Mouse (Mus musculus) lung, postnatal 10 days (tissue): ENCODE measurements around the gene Zbed6.
"Not testable (repeated sequence)": the region's sequence is repeated elsewhere in the genome, so short reads cannot be mapped to it uniquely, and the experiment has no call there.

Source experiments
- DNase-seq: peaks from one replicate; pipeline ENCODE4 v3.0.0; 2021

The Zbed6 gene

GRCm38 (mm10) chr1:133660466-133661202, at the start of gene Zbed6:
Gene Zbed6 (minus strand): TSS chr1:133660885.
- peak; percentile 91 for DNase-seq

DNA sequence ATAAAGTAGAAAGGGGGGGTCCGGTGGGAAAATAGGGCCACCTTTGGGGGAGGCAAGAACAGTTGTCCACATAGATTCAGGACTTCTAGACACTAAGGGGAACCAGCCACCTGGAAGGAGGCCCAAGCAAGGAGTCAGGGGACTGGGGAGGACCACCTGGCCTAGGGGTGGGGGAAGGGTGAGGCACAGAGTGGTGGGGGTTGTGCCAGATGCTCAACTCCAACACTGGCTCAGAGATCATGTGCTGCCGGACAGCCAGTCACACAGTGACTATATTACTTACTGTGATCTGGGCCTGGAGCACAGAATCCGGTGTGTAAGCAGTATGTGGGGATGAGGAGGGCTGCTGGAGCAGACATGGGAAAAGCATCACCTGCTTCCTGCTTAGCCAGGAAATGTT, 48.6 kb upstream of the Zbed6 start:
- DNase-seq = no peak

DNA sequence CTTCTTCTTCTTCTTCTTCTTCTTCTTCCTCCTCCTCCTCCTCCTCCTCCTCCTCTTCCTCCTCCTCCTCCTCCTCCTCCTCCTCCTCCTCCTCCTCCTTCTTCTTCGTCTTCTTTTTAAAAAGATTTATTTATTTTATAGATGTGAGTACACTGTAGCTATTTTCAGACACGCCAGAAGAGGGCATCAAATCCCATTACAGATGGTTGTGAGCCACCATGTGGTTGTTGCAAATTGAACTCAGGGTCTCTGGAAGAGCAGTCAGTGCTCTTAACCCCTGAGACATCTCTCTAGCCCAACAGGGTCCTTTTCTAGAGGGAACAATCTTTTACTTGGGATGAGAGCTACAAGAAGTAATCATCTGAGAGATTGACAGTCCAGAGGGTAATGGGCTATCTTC, 41.1 kb upstream of the Zbed6 start:
- DNase-seq = peak; percentile 54

DNA sequence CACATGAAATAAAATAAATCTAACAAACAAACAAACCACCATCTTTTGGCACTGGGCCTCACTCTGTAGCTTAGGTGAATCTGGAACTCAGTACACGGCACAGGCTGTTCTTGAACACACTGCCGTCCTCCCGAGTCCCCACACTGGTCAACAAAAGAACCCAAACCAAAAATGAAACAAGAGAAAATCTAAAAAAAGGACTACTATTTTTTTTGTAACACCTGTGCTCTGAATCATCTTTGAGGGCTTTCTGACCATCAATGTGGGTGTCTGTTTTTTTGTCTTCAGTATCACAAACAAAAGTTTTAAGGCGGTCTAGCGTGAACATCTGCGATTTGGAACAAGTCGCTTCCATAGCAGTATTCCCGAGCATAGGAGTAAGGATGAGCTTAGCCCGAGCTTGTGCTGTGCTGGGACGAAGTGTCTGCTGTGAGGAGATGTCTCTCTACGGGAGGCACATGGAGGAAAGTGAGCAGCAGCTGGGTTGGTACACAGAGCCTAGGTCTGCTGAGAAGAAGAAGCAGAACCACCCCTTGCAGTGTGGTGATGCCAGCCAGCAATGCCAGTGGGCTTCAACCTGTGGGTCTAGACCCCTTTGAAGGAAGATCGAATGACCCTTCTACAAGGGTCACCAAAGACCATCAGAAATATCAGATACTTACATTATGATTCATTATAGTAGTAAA, 37.4 kb upstream of the Zbed6 start:
- no peak for DNase-seq

DNA sequence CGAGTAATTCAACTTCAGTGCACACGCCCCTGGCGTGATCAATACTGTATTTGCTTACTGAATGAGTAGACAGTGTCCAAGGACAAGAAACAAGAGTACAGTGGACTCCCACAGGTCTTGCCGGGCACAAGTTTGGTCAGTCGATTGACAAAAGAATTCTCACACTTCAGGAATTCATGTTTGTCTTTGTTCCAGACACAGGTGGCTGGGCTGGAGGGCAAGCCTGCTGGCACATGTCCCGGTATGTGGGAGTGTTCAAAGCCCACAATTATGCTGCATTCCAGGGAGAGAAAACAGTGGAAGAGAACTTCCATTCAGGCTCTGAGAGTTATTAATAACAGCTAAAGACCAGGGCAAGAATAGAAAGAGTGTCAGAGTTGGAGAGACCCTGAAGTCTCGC, 35.2 kb upstream of the Zbed6 start:
- DNase-seq = peak; percentile 83

DNA sequence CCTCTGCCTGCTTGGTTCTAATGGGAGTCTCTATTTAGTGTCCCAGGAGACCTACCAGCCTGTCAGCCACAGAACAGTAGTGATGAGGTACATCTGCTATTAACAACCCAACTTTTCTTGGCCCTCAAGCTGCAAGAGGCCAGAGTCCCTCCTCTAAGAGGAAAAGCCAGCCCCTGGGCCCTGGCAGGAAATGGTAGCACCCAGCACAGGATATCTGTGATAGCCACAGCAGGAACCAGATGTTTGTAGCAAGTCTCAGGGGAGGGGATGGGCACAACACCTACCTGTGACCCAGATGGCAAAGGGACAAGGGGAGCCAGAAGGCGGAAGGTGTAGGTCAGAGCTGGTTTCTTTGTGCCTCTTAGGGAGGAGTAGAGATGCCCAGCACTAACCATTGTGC, 34.2 kb upstream of the Zbed6 start:
- peak; percentile 60 for DNase-seq

DNA sequence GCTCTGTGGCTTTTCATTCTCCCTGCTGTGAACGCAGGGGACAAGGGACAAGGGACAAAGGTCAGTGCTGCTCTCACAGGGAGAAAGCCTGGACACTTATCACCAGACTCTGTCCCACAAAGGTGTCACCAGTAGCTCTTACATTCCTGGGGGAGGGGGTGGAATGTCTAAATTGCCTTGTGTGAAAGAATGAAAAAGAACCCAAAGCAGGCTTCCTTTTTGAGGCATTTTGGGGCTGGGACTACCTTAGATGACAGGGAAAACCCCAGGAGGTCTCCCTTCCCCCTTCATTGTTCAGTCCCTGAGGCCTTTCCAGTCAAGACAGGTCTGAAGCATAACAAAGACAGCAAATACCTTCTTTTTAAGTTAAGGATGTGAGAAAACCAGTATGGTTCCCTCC, 33.6 kb upstream of the Zbed6 start:
- DNase-seq = no peak

- DNase-seq = no peak
Measured at GRCm38 (mm10) chr1:133693536-133694114, 32.9 kb upstream of the Zbed6 start.

DNA sequence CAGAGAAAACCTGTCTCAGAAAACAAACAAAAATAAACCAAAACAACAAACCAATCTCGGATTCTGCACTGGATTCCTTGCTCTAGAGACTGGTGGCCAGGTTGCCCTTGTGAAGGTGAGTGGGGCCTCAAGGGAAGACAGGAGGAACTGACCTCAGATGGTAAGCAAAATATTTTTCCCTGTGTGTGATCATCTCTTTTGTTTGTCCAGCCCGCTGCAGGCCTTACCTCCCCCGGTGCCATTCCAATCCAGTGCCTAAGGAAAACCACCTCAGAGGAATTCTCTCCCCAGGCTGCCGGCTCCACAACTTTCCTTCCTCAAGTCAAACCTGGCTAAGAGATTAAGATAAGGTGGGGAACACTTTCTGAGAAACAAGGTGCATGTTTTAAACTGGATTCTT, 31.5 kb upstream of the Zbed6 start:
- DNase-seq = no peak

DNA sequence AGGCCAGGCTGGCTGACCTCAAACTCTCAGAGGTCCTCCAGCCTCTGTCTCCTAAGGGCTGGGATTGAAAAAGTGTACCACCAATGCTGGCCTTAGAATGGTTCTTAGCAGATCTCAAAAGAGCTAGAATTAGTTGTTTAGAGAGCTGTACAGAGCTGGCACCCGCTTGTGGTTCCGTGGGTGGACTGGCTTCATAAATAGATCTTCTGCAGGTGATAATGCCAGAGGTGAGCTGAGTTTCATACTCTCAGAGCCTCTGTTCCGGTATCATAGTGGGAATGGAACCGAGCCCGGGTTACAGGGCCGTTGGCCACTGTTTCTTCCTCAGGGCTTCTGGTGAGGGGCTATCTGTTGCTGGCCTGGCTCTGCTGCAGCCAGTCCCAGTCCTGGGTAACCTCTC, 30.4 kb upstream of the Zbed6 start:
- DNase-seq = no peak

DNA sequence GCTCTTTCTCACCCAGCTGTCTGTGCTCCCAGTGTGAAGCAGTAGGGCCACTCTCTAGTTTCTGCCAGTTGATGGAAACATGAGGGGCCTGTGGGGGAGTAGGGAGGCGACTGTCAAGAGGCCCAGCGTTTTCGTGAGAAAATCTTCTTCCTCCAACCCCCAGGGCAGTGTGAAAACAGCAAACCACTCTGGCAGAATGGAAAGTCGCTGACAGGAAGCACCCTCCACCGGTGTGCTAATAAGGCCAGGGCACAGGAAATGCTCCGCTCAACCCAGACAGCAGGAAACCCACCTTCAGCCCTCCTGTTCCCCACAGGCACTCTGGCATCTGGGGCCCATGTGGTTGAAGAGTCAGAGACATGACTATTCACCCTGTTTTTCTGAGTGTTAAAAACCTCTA, 29.2 kb upstream of the Zbed6 start, which contains the start of gene Lax1:
Lax1 (minus strand) TSS at position 212 of the 400 bp plus-strand sequence.
- no peak for DNase-seq

GRCm38 (mm10) chr1:133688301-133688700, 27.6 kb upstream of the Zbed6 start:
- DNase-seq = no peak

DNA sequence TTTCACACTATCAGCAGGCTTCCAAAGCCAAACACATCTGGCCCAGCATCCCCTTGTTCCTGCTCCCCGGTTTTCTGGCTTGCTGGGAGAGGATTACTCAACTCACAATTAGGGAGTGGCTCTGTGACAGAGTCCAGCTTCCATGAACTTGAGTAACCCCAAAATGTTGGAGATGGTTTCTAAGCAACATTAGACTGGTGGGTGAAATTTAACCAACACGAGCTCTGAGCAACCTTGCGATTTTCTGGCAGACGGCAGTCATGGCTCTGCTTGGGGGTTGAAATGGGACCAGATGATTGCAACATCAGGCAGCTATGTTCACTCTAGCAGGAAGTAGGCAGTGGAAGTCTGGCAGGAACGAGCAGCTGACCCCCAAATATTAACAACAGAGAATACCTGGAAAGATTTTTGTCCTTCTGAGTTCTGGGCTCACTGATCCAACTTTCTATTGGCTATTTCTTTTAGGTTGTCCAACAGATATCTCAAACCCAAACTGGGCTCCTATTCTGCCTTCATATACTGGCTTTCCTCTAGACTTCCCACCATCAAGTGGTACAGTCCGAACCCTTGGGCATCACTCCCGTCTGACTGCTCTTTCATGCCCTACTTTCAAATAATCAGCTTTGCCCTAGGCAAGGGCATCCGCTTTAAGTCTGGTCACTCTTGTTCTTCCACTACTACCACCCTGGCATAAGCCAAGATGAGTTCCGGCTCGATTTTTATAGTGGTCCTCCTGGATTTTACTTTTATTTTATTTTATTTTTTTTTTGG, 25.2 kb upstream of the Zbed6 start:
- DNase-seq = peak; percentile 75

GRCm38 (mm10) chr1:133671801-133672200, 11.1 kb upstream of the Zbed6 start:
- DNase-seq = no peak

- DNase-seq = no peak
Measured at GRCm38 (mm10) chr1:133671266-133671665, 10.6 kb upstream of the Zbed6 start.

DNA sequence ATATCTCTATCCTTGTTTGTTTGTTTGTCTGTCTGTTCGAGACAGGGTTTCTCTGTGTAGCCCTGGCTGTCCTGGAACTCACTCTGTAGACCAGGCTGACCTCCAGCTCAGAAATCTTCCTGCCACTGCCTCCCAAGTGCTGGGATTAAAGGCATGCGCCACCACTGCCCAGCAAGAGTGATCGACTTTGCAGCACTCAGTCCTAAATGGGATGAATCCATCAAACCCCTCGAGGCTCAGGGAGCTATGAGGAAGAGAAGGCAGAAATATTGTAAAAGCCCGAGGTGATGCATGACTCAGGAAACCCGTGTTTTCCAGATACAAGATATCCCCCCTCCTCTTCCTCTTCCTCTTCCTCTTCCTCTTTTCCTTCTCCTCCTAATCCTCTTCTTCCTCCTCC, 10.1 kb upstream of the Zbed6 start:
- DNase-seq = no peak

- no peak for DNase-seq
Measured at GRCm38 (mm10) chr1:133670190-133670589, 9.5 kb upstream of the Zbed6 start.

GRCm38 (mm10) chr1:133668618-133669017, 7.9 kb upstream of the Zbed6 start:
- DNase-seq = no peak

DNA sequence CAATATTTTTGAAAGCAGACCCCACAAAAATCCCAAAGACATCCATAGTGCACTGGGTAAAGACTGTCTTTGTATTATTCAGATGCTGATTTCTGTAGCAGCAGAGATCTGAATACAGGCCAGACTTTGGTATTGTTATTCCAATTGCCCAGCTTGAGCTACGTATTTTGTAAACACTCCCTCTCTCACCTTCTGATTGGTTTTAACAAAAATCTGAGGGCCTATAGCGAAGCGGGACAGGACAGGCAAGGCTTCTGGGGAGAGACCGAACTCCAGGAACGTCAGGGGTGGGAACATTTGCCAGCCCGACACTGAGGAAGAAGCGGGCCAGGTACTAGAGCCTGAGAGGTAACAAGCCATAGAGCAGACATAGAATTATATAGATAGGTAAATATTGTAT, 7.0 kb upstream of the Zbed6 start:
- DNase-seq = no peak

DNA sequence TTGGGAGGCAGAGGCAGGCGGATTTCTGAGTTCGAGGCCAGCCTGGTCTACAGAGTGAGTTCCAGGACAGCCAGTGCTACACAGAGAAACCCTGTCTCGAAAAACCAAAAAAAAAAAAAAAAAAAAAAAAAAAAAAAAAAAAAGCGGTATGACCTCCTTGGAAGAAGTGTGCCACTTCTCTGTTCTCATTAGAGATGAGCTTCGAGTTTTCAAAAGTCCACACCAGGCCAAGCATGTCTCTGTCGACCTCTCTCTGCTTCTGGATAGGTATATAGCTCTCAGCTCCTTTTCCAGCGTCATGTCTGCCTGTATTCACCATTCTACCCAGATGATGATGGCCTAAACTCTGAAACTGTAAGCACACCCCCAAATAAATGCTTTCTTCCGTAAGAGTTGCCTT, 5.0 kb upstream of the Zbed6 start:
- not testable (repeated sequence) for DNase-seq

DNA sequence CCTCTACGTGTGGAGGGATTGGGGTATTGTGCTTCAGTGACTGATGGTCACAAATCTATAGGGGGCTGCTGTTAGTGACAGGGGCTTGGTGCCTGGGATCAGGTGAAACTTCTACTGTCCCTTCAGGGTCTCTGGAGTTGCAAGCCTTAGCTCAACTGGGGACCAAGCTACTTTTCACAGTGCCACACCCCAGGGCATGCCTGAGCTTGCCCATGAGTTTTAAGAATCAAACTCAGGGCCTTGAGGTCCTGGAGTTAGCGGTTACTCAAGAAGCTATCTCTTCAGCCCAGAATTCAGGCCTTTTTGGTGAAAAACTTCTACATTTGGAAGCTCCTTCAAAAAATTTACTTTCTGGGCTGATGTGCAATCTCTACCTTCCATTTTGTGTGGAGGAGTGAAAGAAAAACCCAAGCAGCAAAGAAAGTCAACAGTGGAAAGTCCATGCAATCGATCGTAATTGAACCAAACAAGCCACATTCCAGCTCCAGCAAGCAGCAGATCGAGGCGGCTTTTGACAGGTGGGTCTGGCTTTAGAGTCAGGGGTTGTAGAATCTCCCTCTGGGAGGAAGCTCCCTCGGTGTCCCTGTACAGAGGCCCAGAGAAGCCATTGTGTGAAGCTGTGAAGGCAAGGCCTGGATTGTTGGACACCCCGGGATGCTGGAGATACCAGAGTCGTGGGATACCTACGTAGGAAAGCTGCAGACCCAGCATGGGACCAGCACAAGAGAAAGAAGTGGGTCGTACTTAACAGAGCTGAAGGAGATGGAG, 3.7 kb upstream of the Zbed6 start:
- no peak for DNase-seq

DNA sequence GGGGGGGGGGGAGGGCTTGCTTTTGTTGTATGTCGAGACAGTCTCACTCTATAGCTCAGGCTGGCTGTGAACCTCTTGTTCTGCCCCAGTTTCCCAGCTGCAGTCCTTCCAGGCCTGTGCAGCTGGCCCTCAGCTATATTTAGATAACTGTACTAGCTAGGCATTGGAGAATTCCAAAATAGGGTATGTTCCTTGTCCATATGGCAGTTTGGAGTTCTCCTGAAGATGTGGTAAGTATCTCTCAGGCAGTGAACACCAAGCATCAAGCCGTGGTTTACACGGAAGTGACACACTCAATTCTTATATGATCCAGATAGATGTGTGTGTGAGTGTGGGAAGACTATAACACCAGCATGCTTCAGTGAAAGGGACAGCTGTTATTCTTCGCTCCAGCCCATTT, 2.7 kb upstream of the Zbed6 start:
- DNase-seq = no peak

DNA sequence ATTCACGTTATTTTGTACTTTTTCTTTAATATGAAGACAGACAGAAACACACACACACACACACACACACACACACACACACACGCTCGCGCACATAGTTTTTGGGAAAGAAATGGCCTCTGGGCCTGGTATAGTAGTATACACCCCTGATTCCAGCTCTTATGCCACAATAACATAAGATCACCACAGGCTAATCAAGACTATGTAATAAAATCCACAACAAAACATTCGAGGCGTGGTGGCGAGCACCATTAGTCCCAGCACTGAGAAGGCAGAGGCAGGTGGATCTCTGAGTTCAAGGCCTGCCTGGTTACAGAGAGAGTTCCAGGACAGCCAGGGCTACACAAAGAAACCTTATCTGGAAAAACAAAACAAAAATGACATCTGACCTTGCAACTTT, 2.3 kb upstream of the Zbed6 start:
- no peak for DNase-seq
